Comparison of ENCODE assay signal across 10 mouse cellular contexts in the genomic region with DNA sequence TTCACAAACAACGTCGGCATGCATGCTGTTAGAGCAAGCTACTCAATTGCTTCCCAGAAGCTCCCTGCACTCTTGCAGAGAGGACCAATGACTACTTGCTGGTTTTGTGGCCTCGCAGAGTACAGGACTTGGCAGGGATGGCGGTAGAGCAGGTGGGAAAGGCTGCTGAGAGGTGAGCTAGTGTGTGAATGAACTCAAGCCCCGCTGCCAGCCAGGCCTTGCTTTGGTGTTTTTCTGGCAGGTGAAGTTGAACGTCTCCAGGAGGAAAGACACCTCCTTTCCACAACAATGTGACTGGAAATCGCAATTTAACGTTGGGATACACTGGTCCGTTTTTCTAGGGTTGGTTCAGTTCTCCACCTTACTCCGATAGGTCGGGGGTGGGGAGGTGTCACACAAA. TPM values are rescaled to one million over a fixed set of nuclear protein-coding genes. Genes with fewer than 3 reads are reported as not detected.
DNase-seq lines count a peak whose midpoint lies in the region; ATAC-seq lines count a peak whose summit lies in the region.
"Had no signal": no experiment of that assay in that cellular context is flagged by ENCODE, and none has a peak within 500 bp of the region (broad histone marks: within the 10 kb centered on the region; RNA-seq: fewer than 3 reads in every experiment).

No protein-coding gene starts in this region.

- H3K9me3 ChIP-seq in kidney, embryonic 16.5 days (ENCODE audit: low read length) = no peaks in the 10 kb centered on the region
- H3K9me3 ChIP-seq in hindbrain, embryonic 14.5 days (ENCODE audit: control insufficient read depth, low read length) = no peaks in the 10 kb centered on the region
- no peaks in the 10 kb centered on the region for H3K9me3 ChIP-seq in neural tube, embryonic 12.5 days

- no peaks in the 10 kb centered on the region for H3K36me3 ChIP-seq in kidney, embryonic 16.5 days (ENCODE audit: insufficient read depth, low read length)
- no peaks in the 10 kb centered on the region for H3K36me3 ChIP-seq in hindbrain, embryonic 14.5 days (replicated peaks; ENCODE audit: control insufficient read depth, insufficient read depth)
- no peaks in the 10 kb centered on the region for H3K36me3 ChIP-seq in neural tube, embryonic 12.5 days

- no peak for DNase-seq in kidney, adult 11 months
- peak; percentile 86 to 89 for DNase-seq in cerebellum, postnatal 14 days
- DNase-seq in hindbrain, embryonic 14.5 days (ENCODE audit: low spot score) = no peak
- DNase-seq in frontal cortex, adult 2 months (ENCODE audit: extremely low spot score in 1 of 2, low spot score in 1 of 2) = no peak
- DNase-seq in kidney, adult 9 months = no peak
- DNase-seq in adrenal gland, adult 18-20 months (ENCODE audit: low spot score in 2 of 2) = no peak
- DNase-seq: heart, adult 18-20 months had no signal

- WGBS in kidney, embryonic 16.5 days = 3% methylated on average over 11 of the region's 11 CpGs
- WGBS in hindbrain, embryonic 14.5 days = 5% methylated on average over 11 of the region's 11 CpGs
- 2% methylated on average over 11 of the region's 11 CpGs for WGBS in neural tube, embryonic 12.5 days

- no peak for ATAC-seq in kidney, embryonic 16.5 days (ENCODE audit: low FRiP score, low TSS enrichment)
- ATAC-seq in hindbrain, embryonic 14.5 days (ENCODE audit: low FRiP score) = no peak
- ATAC-seq in neural tube, embryonic 12.5 days (ENCODE audit: low FRiP score, low read depth) = no peak

- peaks cover 12% of the 10 kb centered on the region; the same call in 1 of the 2 replicates for H3K4me1 ChIP-seq in kidney, embryonic 16.5 days (ENCODE audit: insufficient read depth, low read length)
- H3K4me1 ChIP-seq in hindbrain, embryonic 14.5 days (replicated peaks; ENCODE audit: control insufficient read depth, insufficient read depth, low read length) = peaks cover 13% of the 10 kb centered on the region; the same call in 1 of the 2 replicates
- H3K4me1 ChIP-seq in neural tube, embryonic 12.5 days = peaks cover 7% of the 10 kb centered on the region; the same call in 1 of the 2 replicates

- H3K9ac ChIP-seq in kidney, embryonic 16.5 days (replicated peaks; ENCODE audit: low read length) = no peak overlapping the region
- peak overlapping the region; percentile 76 for H3K9ac ChIP-seq in hindbrain, embryonic 14.5 days
- H3K9ac ChIP-seq in neural tube, embryonic 12.5 days = peak overlapping the region; percentile 65; the same call in 1 of the 2 replicates

- peak overlapping the region; percentile 93; the same call in 1 of the 2 replicates for H3K4me2 ChIP-seq in kidney, embryonic 16.5 days (replicated peaks; ENCODE audit: low read depth, low read length)
- peak overlapping the region; percentile 99 for H3K4me2 ChIP-seq in hindbrain, embryonic 14.5 days (replicated peaks)
- peak overlapping the region; percentile 94 for H3K4me2 ChIP-seq in neural tube, embryonic 12.5 days (replicated peaks)

- H3K27me3 ChIP-seq in kidney, embryonic 16.5 days (ENCODE audit: insufficient read depth, low read length) = peaks cover 42% of the 10 kb centered on the region
- peaks cover 19% of the 10 kb centered on the region for H3K27me3 ChIP-seq in hindbrain, embryonic 14.5 days (ENCODE audit: control insufficient read depth, insufficient read depth, low read length)
- H3K27me3 ChIP-seq in neural tube, embryonic 12.5 days (replicated peaks) = peaks cover 16% of the 10 kb centered on the region

- peak overlapping the region; percentile 50; the same call in 1 of the 2 replicates for H3K4me3 ChIP-seq in kidney, embryonic 16.5 days (ENCODE audit: low read length)
- peak overlapping the region; percentile 61 for H3K4me3 ChIP-seq in hindbrain, embryonic 14.5 days (replicated peaks; ENCODE audit: low read length)
- peak overlapping the region; percentile 53 for H3K4me3 ChIP-seq in neural tube, embryonic 12.5 days

- H3K27ac ChIP-seq in kidney, embryonic 16.5 days (ENCODE audit: low read length) = no peak overlapping the region
- H3K27ac ChIP-seq in hindbrain, embryonic 14.5 days = peak overlapping the region; percentile 41; the same call in 1 of the 2 replicates
- no peak overlapping the region for H3K27ac ChIP-seq in neural tube, embryonic 12.5 days
- H3K27ac ChIP-seq: macrophage had no signal

RNA-seq across cellular contexts. Expression of a gene that starts 1.2 kb away (rescaled TPM):
- polyA plus RNA-seq in kidney, embryonic 16.5 days (2015; fragmentation: Nextera tagmentation; extraction: Ambion mirVana) = 0.05 TPM in 1 of 2 replicates, not detected in the other
- 3.7 and 4.1 TPM in 2 replicates for polyA plus RNA-seq in hindbrain, embryonic 14.5 days (2014; fragmentation: Nextera tagmentation; extraction: Ambion mirVana)
- 1.1 and 1.5 TPM in 2 replicates for polyA plus RNA-seq in neural tube, embryonic 12.5 days (2016; fragmentation: Nextera tagmentation; extraction: Ambion mirVana)
- polyA plus RNA-seq in frontal cortex, adult 2 months (2012; rRNA removed) = 1.7 and 1.8 TPM in 2 replicates
- total RNA-seq in adrenal gland, adult 18-20 months (2021) = under 1 TPM in 1 of 2 experiments, not detected in 1; 0.27 TPM
- total RNA-seq: heart, adult 18-20 months had no signal
- polyA plus RNA-seq: macrophage had no signal

Comparison
In these comparisons a context has a peak if more than half of its experiments do, and no peak if none do; other contexts are left out.
1. DNase-seq: peak in cerebellum, postnatal 14 days (2 of 2); none in kidney, adult 11 months (single experiment), hindbrain, embryonic 14.5 days (single experiment), frontal cortex, adult 2 months (0 of 2), kidney, adult 9 months (single experiment) and adrenal gland, adult 18-20 months (0 of 2).
2. Peak in every context shown above with its lines, with median percentiles within 50 percentile points of each other: H3K4me2 ChIP-seq and H3K4me3 ChIP-seq.